Mouse (Mus musculus) lung, postnatal 36 days (tissue): ENCODE measurements around the gene Ifit2.

ENCODE experiments used
- DNase-seq: peaks from one replicate; pipeline ENCODE4 v3.0.0; 2022; ENCODE audit warnings: mixed read lengths

Ifit2 gene

GRCm38 (mm10) chr19:34550534-34551223, at the start of gene Ifit2:
TSS of gene Ifit2 (plus strand) at chr19:34550694.
- peak; percentile 84 for DNase-seq

DNA sequence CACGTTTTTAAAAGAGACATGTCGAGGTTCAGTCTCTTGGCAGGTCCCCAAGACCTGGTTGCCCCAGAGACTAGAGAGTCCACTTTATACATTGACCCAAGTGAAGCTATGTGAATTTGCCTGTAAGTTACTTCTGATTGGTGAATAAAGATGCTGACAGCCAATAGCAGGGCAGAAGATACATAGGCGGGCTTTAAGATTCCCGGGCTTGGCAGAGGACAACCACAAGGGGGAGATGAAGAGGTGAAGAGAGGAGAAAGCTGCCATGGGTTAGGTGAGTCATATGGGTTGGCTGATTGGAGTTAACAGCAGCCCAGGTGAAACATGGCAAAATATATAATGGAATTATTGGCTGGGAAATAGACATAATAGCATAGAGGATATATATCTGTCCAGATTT, 49.7 kb upstream of the Ifit2 start:
- DNase-seq, result peak; percentile 91

- DNase-seq, result no peak
These were observed 45.3 kb upstream of the Ifit2 start for GRCm38 (mm10) chr19:34505161-34505721.

- DNase-seq, result no peak
These were observed 39.8 kb upstream of the Ifit2 start for GRCm38 (mm10) chr19:34510717-34511116.

GRCm38 (mm10) chr19:34511528-34511927, 39.0 kb upstream of the Ifit2 start:
- no peak for DNase-seq

- peak; percentile 60 for DNase-seq
These were observed 34.8 kb upstream of the Ifit2 start for GRCm38 (mm10) chr19:34515681-34516080.

GRCm38 (mm10) chr19:34516346-34516745, 34.1 kb upstream of the Ifit2 start:
- no peak for DNase-seq

DNA sequence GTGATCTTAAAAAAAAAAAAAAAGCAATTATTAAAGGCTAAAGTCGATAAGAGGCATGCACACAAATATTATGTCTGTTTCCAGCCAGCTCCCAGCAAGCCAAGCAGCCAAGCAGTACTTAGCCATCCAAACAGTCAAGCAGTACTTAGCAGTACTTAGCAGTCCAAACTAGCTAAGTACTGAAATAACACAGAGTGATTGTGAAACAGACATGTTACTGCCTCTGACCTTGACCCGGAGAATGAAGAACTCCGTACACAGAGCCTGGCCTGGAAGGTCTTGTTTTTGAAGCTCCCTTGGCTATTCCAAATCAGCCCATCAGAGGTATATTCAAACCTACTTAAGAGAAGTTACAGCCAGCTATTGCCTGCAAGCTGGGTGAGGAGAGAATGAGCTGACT, 33.3 kb upstream of the Ifit2 start:
- peak; percentile 73 for DNase-seq

- no peak for DNase-seq
These were observed 32.5 kb upstream of the Ifit2 start for GRCm38 (mm10) chr19:34517812-34518594.

DNA sequence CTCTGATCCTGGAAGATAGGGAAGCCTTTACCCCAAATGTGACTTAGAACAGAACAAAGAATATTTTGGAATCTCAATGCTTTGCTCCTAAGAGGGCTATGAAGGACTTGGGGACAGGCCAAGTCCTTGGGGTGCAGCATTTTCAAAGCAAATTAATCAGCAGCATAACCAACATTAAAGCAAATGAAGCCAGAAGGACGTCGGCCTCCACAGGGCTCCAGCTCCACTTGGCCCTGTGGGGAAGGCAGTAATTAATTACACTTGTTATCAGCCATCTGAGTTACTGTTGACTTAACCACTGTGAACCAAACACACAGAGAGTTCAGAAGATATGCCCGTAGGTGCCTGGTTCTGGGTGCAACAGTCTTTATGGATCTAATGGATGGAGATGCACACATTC, 31.7 kb upstream of the Ifit2 start:
- no peak for DNase-seq

GRCm38 (mm10) chr19:34519646-34520045, 30.8 kb upstream of the Ifit2 start:
- peak; percentile 49 for DNase-seq

DNA sequence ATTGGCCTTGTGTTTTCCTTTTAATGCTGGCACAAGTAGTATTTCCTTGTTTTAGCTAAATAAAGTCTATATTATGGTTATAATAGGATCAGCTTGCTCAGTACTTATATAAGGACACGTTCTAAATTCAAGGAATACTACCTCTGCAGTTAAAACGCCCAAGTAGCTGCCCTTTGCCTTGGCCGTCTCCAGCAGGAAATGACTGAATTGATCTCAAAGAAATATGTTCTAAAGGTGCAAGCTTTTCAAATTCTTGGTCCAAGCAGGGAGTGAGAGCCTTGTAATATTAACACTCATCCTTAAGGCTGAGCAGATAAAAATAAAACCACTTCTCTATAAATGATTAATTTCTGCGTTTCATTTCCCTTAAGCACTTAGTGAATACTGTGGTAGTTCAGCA, 30.4 kb upstream of the Ifit2 start:
- DNase-seq, result no peak

GRCm38 (mm10) chr19:34521361-34521760, 29.1 kb upstream of the Ifit2 start:
- no peak for DNase-seq

DNA sequence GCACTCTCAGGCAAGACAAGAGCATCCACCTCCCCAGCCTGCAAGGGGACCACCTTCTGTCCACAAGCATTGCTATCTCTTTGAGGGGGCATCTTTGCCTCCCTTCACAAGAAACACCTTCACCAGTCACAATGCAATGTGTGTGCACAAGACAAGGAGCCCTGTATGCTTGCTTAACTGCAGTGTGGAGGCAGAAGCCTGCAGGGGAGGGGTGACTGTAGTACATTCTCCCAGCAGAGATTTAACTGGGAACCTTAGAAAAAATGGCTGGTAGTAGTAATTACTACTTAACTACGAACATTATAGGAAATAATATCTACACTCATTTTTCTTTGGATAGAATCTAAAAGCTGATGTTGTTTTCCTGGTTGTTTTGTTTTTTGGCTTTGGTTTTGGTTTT, 28.5 kb upstream of the Ifit2 start:
- no peak for DNase-seq

DNA sequence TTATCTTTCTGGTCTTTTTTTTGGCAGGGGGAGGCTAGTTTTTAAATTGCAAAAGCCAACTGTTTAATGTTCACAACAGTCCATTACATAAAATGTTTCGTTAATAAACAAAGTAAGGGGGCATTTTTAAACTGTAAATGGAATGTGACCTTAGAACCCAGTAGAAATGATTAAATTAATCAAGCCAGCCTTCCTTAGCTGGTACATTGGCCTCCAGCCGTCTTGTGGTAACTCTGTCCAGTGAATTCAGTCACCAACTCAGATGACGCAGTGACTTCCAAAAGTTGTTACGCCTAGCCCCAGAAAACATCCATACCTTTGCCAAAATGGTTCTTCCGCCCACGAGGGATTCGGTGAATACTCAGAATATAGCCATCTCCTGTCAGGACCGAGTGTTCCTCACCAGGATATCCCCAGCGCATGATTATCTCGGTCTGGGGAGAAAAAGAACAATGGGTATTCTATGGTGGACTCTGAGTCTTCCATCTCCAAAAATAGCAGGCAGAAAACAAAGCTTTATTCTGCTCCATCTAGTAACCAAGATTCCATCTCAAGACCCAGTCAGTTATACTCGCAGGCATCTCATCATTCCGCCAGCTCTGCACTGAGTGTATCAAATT, 27.3 kb upstream of the Ifit2 start:
- no peak for DNase-seq

GRCm38 (mm10) chr19:34524646-34525045, 25.8 kb upstream of the Ifit2 start:
- no peak for DNase-seq

DNA sequence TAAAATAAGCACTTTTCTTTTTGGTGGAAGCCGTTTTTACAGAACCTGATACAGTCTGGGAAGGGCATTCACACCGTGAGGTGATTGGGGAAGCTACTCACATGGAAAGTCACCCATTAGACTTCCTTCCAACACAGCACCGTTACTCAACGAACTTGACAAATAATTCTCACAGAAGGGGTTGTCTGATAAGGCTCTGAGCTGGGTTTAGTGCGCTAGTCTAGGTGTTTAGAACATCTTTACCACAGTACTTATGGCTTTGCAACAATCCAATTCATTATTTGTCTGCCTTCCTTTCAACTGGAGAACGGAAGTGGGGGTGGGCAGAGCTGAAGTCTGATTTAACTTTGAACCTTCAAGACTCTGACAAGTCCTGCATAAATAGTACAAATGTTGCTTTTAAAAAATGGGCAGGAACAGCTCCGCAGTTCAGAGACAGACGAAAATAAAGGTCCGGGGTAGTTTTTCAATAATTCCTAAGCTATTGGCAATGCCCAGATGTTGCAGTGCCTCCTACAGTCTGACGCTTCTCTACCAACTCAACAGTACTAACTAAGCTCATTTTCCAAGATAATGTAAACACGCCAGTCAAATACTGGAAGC, 24.1 kb upstream of the Ifit2 start:
- DNase-seq, result peak; percentile 40

DNA sequence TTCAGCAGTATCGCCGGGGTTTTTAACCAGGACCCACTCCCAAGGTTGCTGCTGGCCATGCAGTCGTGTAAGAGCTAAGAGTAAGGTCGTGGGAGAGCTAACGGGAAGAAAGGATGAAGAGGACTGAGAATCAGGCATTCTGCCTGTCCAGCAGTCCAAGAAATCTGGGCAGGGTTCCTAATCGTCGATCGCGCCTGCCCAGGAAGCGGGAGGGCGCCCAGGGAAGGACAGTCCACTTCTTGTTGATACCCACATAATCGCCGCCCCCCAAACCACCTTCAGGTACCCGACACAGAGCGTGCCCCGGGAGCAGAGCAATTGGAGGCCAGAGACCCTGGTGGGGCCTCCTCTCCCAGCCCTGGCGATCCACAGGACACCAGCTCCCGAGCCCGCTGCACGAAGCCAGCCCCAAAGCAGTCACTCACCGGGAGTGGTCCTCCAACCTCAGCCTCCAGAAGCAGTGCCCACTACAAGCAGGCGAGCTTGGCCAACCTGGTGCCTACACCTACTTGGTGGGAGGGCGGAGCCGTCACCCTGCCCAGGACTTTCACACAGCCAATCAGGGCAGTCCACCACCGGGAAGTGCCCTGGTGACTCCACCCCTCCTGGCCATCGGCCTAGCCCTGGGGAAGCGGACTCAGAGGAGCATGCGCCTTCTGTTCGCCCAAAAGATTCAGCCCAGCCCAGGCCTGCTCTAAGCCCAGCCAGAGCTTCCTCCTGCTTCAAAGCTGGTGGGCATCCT, 23.4 kb upstream of the Ifit2 start, which contains the start of gene Lipa:
Gene Lipa (minus strand): TSS at position 534 of the 742 bp plus-strand sequence.
- peak; percentile 98 for DNase-seq

DNA sequence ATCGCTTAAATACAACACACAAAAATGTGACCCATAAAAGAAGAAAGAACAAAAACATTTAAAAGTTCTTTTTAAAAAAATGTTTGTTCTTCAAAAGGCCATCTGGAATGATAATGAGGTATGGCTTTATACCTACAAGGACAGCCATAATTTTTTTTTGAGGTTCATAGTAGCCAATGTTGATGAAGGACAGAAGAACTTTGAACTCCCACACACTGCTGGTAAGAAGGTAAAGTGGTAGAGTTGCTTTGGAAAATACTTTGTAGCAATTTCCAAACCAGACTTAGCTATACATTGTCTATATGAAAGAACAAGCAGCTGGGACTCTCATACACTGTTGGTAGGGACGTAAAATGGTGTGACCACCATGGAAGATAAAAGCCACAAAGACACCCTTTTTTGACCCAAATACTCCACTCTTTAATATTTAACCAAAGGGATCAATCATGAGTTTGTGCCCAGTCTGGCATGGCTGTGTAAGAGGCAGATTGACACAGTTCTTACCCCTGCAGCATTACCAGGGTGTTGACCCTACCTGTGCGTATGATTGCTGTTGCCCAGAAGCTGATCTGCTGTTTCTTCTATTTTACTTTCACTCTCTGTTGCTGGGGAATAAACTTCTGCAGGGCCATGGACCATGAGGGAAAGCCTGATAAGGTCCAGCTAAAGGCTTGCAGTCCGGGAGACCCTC, 18.3 kb upstream of the Ifit2 start:
- DNase-seq, result no peak

DNA sequence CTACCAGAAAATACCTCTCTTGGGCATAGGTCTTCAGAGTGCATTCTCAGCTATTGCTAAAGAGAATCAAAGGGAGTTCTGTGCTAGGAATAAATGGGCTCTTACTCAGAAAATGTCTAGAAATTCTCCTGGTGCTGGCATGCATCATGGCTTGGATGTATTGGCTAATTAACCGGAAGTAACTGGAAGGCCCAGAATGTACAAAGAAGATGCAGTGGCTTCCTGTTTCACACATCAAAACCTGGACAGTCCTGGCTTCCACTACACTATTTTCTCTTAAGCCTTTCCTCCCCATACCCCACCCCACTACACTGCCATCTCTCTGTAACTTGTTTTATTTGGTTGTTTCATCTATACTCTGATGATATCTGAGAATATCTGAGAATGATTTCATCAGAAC, 11.1 kb upstream of the Ifit2 start:
- no peak for DNase-seq

GRCm38 (mm10) chr19:34546211-34546610, 4.3 kb upstream of the Ifit2 start:
- no peak for DNase-seq

- DNase-seq, result peak; percentile 95
These were observed 2.5 kb upstream of the Ifit2 start for GRCm38 (mm10) chr19:34547976-34548375.
